Comparison of ENCODE assay signal across 19 mouse cellular contexts in genomic region chr5:22897656-22898289, GRCm38 (mm10).
DNase-seq lines count a peak whose midpoint lies in the region; ATAC-seq and TF ChIP-seq lines count a peak whose summit lies in the region.
"Had no signal": no experiment of that assay in that cellular context is flagged by ENCODE, and none has a peak within 500 bp of the region (broad histone marks: within the 10 kb centered on the region; RNA-seq: fewer than 3 reads in every experiment).

No protein-coding gene starts in this region.

- no peaks in the 10 kb centered on the region for H3K9me3 ChIP-seq in forebrain, embryonic 13.5 days (replicated peaks)
- H3K9me3 ChIP-seq in forebrain, embryonic 12.5 days, result no peaks in the 10 kb centered on the region
- H3K9me3 ChIP-seq in hindbrain, embryonic 15.5 days, result no peaks in the 10 kb centered on the region
- H3K9me3 ChIP-seq in hindbrain, embryonic 12.5 days (replicated peaks), result no peaks in the 10 kb centered on the region
- no peaks in the 10 kb centered on the region for H3K9me3 ChIP-seq in hindbrain, embryonic 16.5 days (ENCODE audit: control insufficient read depth, low read length)
- H3K9me3 ChIP-seq in midbrain, postnatal 0 days (ENCODE audit: low read length), result no peaks in the 10 kb centered on the region
- H3K9me3 ChIP-seq: limb, embryonic 12.5 days; liver, embryonic 12.5 days; lung, embryonic 15.5 days had no signal

- TF ChIP-seq CTCF in midbrain, postnatal 0 days (IDR thresholded peaks at IDR 0.05), result no peak

- peak; percentile 90 for ATAC-seq in forebrain, embryonic 13.5 days
- ATAC-seq in forebrain, embryonic 12.5 days (ENCODE audit: low FRiP score), result no peak
- peak; percentile 83 for ATAC-seq in hindbrain, embryonic 15.5 days (ENCODE audit: low FRiP score, low read depth)
- ATAC-seq in hindbrain, embryonic 12.5 days (ENCODE audit: low FRiP score), result no peak
- ATAC-seq in hindbrain, embryonic 16.5 days, result peak; percentile 83
- peak; percentile 84 for ATAC-seq in midbrain, postnatal 0 days (ENCODE audit: low FRiP score)
- ATAC-seq: liver, embryonic 12.5 days had no signal

- no peak overlapping the region for H3K27ac ChIP-seq in forebrain, embryonic 13.5 days
- no peak overlapping the region for H3K27ac ChIP-seq in forebrain, embryonic 12.5 days
- peak overlapping the region; percentile 69 for H3K27ac ChIP-seq in hindbrain, embryonic 15.5 days (replicated peaks)
- no peak overlapping the region for H3K27ac ChIP-seq in hindbrain, embryonic 12.5 days
- H3K27ac ChIP-seq in hindbrain, embryonic 16.5 days (ENCODE audit: low read depth, low read length), result peak overlapping the region; percentile 54; the same call in 1 of the 2 replicates
- H3K27ac ChIP-seq in midbrain, postnatal 0 days (ENCODE audit: low read depth, low read length), result peak overlapping the region; percentile 27; the same call in 1 of the 2 replicates
- H3K27ac ChIP-seq: limb, embryonic 12.5 days; liver, embryonic 12.5 days; lung, embryonic 15.5 days; macrophage had no signal

- H3K27me3 ChIP-seq in forebrain, embryonic 13.5 days, result no peaks in the 10 kb centered on the region
- H3K27me3 ChIP-seq in forebrain, embryonic 12.5 days, result no peaks in the 10 kb centered on the region
- H3K27me3 ChIP-seq in hindbrain, embryonic 15.5 days, result no peaks in the 10 kb centered on the region
- no peaks in the 10 kb centered on the region for H3K27me3 ChIP-seq in hindbrain, embryonic 12.5 days
- H3K27me3 ChIP-seq in hindbrain, embryonic 16.5 days (replicated peaks; ENCODE audit: control insufficient read depth, insufficient read depth, low read length), result no peaks in the 10 kb centered on the region
- H3K27me3 ChIP-seq in midbrain, postnatal 0 days (ENCODE audit: insufficient read depth, low read length), result no peaks in the 10 kb centered on the region
- H3K27me3 ChIP-seq: limb, embryonic 12.5 days; liver, embryonic 12.5 days; lung, embryonic 15.5 days had no signal

- DNase-seq in midbrain, postnatal 0 days (ENCODE audit: low spot score), result peak; percentile 65
- DNase-seq in right cerebral cortex, adult 2 months (ENCODE audit: low spot score in 2 of 2), result no peak
- DNase-seq in adrenal gland, adult 18-20 months (ENCODE audit: low spot score in 2 of 2), result no peak
- DNase-seq: adrenal gland, postnatal 10 days; cerebellum, adult 18-20 months; gastrocnemius, postnatal 14 days; kidney, adult 2 months; kidney, postnatal 10 days; right cerebral cortex, postnatal 25 days; thymus, postnatal 36 days had no signal

- no peaks in the 10 kb centered on the region for H3K36me3 ChIP-seq in forebrain, embryonic 13.5 days (ENCODE audit: poor library complexity, severe bottlenecking)
- H3K36me3 ChIP-seq in forebrain, embryonic 12.5 days (replicated peaks), result no peaks in the 10 kb centered on the region
- H3K36me3 ChIP-seq in hindbrain, embryonic 15.5 days, result no peaks in the 10 kb centered on the region
- H3K36me3 ChIP-seq in hindbrain, embryonic 12.5 days, result no peaks in the 10 kb centered on the region
- no peaks in the 10 kb centered on the region for H3K36me3 ChIP-seq in hindbrain, embryonic 16.5 days (ENCODE audit: control insufficient read depth, insufficient read depth, low read length)
- no peaks in the 10 kb centered on the region for H3K36me3 ChIP-seq in midbrain, postnatal 0 days (ENCODE audit: insufficient read depth, low read length)
- H3K36me3 ChIP-seq: limb, embryonic 12.5 days; liver, embryonic 12.5 days; lung, embryonic 15.5 days had no signal

- no peak overlapping the region for H3K4me2 ChIP-seq in forebrain, embryonic 13.5 days
- H3K4me2 ChIP-seq in forebrain, embryonic 12.5 days, result no peak overlapping the region
- H3K4me2 ChIP-seq in hindbrain, embryonic 15.5 days, result 0 out of 2 replicates have a peak overlapping the region, but pooled peaks have one; percentile 6
- H3K4me2 ChIP-seq in hindbrain, embryonic 12.5 days (replicated peaks), result no peak overlapping the region
- no peak overlapping the region for H3K4me2 ChIP-seq in hindbrain, embryonic 16.5 days (ENCODE audit: low read length)
- H3K4me2 ChIP-seq in midbrain, postnatal 0 days (ENCODE audit: low read depth, low read length, poor library complexity, severe bottlenecking), result peak overlapping the region; percentile 6; the same call in 1 of the 2 replicates
- H3K4me2 ChIP-seq: limb, embryonic 12.5 days; liver, embryonic 12.5 days; lung, embryonic 15.5 days had no signal

- no peak overlapping the region for H3K4me3 ChIP-seq in forebrain, embryonic 13.5 days
- H3K4me3 ChIP-seq in forebrain, embryonic 12.5 days (replicated peaks), result no peak overlapping the region
- no peak overlapping the region for H3K4me3 ChIP-seq in hindbrain, embryonic 15.5 days
- no peak overlapping the region for H3K4me3 ChIP-seq in hindbrain, embryonic 12.5 days
- no peak overlapping the region for H3K4me3 ChIP-seq in hindbrain, embryonic 16.5 days (ENCODE audit: low read length)
- H3K4me3 ChIP-seq in midbrain, postnatal 0 days (ENCODE audit: low read depth, low read length), result no peak overlapping the region
- H3K4me3 ChIP-seq: limb, embryonic 12.5 days; liver, embryonic 12.5 days; lung, embryonic 15.5 days had no signal

- H3K4me1 ChIP-seq in forebrain, embryonic 13.5 days, result no peaks in the 10 kb centered on the region
- peaks cover 6% of the 10 kb centered on the region; the same call in 1 of the 2 replicates for H3K4me1 ChIP-seq in forebrain, embryonic 12.5 days
- peaks cover 7% of the 10 kb centered on the region; the same call in 1 of the 2 replicates for H3K4me1 ChIP-seq in hindbrain, embryonic 15.5 days (replicated peaks)
- H3K4me1 ChIP-seq in hindbrain, embryonic 12.5 days, result no peaks in the 10 kb centered on the region
- H3K4me1 ChIP-seq in hindbrain, embryonic 16.5 days (ENCODE audit: control insufficient read depth, insufficient read depth, low read depth, low read length), result peaks cover 4% of the 10 kb centered on the region; the same call in 1 of the 2 replicates
- H3K4me1 ChIP-seq in midbrain, postnatal 0 days (ENCODE audit: insufficient read depth, low read length), result peaks cover 6% of the 10 kb centered on the region; the same call in 1 of the 2 replicates
- H3K4me1 ChIP-seq: limb, embryonic 12.5 days; liver, embryonic 12.5 days; lung, embryonic 15.5 days had no signal

- no peak overlapping the region for H3K9ac ChIP-seq in forebrain, embryonic 13.5 days
- no peak overlapping the region for H3K9ac ChIP-seq in forebrain, embryonic 12.5 days
- no peak overlapping the region for H3K9ac ChIP-seq in hindbrain, embryonic 15.5 days
- H3K9ac ChIP-seq in hindbrain, embryonic 12.5 days, result no peak overlapping the region
- no peak overlapping the region for H3K9ac ChIP-seq in hindbrain, embryonic 16.5 days (ENCODE audit: low read depth, low read length)
- no peak overlapping the region for H3K9ac ChIP-seq in midbrain, postnatal 0 days (replicated peaks; ENCODE audit: low read length, poor library complexity, severe bottlenecking)
- H3K9ac ChIP-seq: limb, embryonic 12.5 days; liver, embryonic 12.5 days; lung, embryonic 15.5 days had no signal

- WGBS in forebrain, embryonic 13.5 days, result 60% methylated on average over 7 of the region's 7 CpGs
- 67% methylated on average over 7 of the region's 7 CpGs for WGBS in forebrain, embryonic 12.5 days
- 52% methylated on average over 7 of the region's 7 CpGs for WGBS in hindbrain, embryonic 15.5 days
- WGBS in hindbrain, embryonic 12.5 days, result 62% methylated on average over 7 of the region's 7 CpGs
- 55% methylated on average over 7 of the region's 7 CpGs for WGBS in hindbrain, embryonic 16.5 days
- 30% methylated on average over 7 of the region's 7 CpGs for WGBS in midbrain, postnatal 0 days

Comparison
In these comparisons a context has a peak if more than half of its experiments do, and no peak if none do; other contexts are left out.
1. ATAC-seq: peak in forebrain, embryonic 13.5 days (single experiment), hindbrain, embryonic 15.5 days (single experiment), hindbrain, embryonic 16.5 days (single experiment) and midbrain, postnatal 0 days (single experiment); none in forebrain, embryonic 12.5 days (single experiment) and hindbrain, embryonic 12.5 days (single experiment).
2. H3K27ac ChIP-seq: peak in hindbrain, embryonic 15.5 days (single experiment), hindbrain, embryonic 16.5 days (single experiment) and midbrain, postnatal 0 days (single experiment); none in forebrain, embryonic 13.5 days (single experiment), forebrain, embryonic 12.5 days (single experiment) and hindbrain, embryonic 12.5 days (single experiment).
3. H3K4me2 ChIP-seq: peak in hindbrain, embryonic 15.5 days (single experiment) and midbrain, postnatal 0 days (single experiment); none in forebrain, embryonic 13.5 days (single experiment), forebrain, embryonic 12.5 days (single experiment), hindbrain, embryonic 12.5 days (single experiment) and hindbrain, embryonic 16.5 days (single experiment).